Mouse (Mus musculus) common myeloid progenitor, adult 5-6 weeks (primary cell): ENCODE results near the gene Sdr39u1. TPM values are rescaled to one million over a fixed set of nuclear protein-coding genes. Genes with fewer than 3 reads are reported as not detected.
A peak's percentile ranks its signal among the peaks of the same experiment; 100 is the strongest.

Experiments used
- ATAC-seq: replicated peaks from 2 replicates; pipeline ENCODE4 v1.8.0; 2016; ENCODE audit warnings: low read depth, mild to moderate bottlenecking, moderate TSS enrichment, inconsistent platforms; ENCODE audit not compliant: poor library complexity, severe bottlenecking
- total RNA-seq: library from RNA; stranded (forward); fragments of 200-1000, 187-1606 nt; gene quantifications from 2 replicates; pipeline ENCODE4 v1.2.3, GENCODE M21; 2017

The Sdr39u1 gene
- total RNA-seq, 1 experiment from 2014 or later: 7.8 TPM

DNA sequence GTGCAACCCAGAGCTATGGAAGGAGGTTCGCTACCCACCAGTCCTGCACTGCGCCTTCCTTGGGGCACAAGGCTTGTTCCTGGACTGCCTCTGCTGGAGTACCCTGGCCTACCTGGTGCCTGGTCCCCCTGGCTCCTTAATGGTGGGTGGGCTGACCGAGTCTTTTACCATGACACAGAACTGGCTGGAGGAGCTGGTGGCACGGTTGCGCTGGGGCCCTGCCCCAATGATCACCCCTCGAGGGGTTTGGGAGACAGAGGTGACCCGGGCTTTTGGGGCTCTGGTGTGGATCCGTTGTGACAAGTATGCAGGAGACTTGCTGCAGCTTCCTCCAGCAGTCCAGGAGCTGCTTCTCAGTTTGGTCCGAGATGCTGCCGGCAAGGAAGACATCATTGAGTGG is 37.1 kb downstream of the Sdr39u1 start:
- ATAC-seq: no peak

DNA sequence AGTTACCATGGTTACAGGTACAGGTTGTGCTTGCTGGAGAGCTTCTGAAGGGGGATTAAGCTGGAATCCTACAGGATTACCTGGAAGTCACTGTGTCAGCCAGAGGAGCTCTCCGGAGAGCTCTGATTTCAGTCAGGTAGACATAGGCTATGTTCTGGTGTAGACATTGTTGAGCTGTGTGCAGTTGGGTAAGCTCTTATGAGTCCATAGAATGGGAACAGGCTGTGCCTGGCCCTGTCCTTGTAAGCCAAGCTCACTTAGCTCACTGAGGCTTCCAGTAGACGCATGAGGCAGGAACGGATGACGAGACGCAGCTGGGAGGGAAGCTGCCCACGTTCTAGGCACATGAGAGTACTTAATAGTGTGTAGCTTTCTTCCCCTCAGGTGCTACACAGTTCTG is 37.9 kb downstream of the Sdr39u1 start:
- no peak for ATAC-seq

DNA sequence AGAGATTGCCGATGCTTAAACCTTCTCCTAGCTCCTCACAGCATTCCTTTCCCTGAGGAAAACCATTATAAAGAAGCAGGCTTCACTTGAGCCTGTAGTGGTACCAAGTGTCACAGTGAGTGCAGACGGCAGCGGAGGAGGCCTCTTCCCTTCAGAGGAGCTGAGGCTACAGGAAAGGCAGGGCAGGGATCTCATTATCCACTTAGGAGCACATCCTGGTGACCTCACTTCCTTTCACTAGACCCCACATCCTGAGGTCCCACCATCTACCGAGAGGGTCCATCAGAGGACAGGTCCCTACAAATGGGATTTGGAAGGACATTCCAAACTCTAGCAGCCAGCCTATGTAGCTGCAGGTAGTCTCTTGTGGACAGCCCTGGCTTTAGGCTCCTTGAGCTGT is 42.5 kb downstream of the Sdr39u1 start:
- no peak for ATAC-seq

DNA sequence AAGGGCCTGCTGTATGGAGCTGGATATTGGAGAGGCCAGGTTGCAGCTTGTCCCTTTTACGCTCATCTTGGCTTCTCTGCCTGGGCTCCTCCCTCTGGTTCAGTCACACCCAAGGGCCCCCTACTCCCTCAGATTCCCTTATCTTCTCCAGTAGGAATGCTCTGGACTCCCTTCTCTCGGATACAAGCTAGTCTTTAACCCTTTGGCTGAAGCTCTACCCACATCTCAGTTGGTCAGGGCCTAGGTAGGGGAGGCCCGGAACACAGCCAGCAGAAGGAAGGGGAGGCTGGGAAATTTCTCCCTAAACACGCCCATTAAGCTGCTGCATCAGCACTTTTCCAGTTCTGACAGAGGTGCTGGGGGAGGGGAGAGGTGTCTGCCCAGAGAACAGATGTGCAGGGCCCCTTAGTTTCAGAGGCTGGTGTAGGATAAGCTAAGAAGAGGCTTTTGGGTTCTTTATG is 45.0 kb downstream of the Sdr39u1 start:
- no peak for ATAC-seq

DNA sequence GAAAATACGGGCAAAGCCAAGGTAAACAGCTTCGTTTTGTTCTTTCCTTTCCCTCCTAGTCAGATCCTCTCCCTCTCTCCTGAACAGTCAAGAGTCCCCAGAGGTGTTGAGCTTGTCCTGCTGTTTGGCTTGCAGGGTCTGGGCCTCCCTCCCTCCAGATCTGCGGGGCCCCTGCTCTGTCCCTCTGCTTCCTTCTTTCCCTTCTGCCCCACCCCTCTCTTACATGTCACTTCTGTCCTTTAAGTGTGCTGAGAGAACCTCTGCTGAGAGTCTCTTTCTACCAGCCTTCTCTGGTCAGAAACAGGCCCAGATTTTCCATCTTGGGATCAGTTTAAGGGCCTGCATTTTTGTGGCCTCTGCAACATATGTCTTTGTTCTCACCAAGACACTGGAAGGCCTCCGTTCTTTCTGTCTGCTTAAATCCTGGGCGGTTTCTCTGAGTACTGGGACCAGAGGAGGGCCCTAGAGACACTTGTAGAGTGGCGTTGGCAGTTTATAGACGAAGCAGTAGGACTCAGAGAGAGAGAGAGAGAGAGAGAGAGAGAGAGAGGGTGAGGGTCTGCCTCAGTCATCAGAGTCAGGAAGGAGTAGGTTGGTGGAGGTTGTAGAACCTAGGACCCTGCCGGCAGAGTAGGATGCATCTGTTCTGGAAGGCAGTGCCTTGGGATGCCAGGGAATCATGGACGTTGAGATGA is 45.5 kb downstream of the Sdr39u1 start:
- peak; percentile 63 for ATAC-seq

DNA sequence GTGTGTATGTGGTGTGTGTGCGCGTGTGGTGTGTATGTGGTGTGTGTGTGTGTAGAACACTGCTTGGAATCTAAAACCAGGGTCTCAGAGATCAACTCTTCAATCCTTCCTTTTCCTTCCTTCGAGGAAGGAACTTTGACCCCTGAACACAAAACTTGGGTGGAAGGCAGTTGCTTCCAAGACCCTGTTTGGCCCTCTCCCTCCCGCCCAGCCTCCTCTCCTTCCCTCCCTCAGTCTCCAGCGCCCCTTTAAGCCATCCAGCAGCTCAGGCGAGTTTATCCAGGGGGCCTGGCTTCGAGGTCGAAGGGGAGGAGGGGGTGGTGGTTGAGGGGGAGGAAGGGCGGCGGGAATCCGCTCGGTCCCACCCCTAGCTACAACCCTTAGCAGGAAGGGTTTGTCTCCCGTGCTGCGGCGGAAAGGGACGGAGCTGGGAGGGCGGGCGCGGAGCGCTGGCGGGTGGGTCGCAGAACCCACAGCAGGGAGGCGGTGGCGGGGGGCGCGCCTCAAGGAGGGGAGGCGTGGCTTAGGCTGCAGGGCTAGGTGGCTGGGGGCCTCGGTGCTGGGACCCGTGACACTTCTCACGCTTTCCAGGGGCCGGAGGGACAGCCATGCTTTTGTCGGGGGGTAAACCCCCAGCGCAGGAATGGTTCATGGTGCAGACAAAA is 46.3 kb downstream of the Sdr39u1 start, which contains the start of gene Nynrin:
Nynrin (plus strand) TSS at position 390 of the 665 bp plus-strand sequence.
- peak; percentile 84 for ATAC-seq

DNA sequence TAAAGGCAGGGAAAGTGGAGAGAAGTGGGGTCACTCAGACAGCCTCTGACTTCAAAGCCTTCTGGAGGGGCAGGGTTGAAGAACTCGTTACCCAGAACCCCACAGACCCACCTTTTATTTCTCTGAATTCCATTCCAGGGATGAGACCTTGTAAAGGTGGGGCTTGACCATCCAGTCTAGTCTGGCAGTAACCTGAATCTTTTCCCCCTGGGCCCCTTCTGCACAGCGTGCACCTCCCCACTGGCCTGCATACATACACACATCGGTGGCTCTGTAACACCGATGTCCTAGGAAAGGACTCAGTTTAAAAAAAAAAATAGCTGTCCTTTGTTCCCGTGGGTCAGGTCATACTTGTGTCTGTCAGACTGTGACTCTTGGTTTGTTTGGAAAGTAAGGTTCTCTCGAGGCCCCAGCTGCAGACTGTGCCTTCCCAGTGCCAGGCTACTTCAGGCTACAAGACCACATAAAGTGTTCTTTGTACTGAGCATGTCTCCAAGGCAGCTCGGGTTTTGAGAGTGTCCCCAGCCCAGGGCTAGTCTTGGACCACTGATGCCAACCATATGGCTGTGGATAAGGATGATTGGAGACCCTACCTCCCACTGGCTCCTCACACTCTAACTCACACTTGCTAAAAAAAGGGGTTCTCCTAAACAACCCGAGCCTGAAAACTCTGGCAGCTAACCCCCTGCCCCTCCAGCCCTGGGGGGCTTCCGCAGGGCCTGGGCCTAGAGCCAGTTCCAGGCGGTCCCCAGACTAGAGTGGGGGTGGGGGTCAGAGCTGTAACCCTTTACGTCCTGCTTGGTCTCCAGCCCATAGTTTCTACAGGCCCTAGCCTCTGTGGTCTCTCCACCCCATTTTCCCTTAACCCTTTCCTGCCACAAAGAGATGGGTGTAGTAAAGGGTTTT is 47.2 kb downstream of the Sdr39u1 start:
- ATAC-seq: no peak

DNA sequence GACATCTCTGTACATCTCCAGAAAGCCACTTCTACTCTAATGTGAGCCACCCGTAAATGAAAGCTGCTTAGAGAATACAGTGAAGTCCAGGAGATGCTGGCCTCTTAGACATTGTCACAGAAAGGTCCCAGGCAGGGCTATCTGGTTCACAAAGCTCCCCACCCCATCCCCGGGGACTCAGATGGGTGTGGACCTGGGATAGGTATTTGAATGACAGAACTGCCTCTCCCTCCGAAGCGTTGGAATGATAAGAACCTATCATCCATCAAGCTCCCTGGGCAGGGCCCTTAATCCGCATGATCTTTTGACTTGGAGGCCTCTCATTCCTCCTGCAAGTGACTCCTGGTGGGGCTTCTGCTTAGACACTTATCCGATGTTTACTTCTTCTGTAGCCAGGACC is 49.2 kb downstream of the Sdr39u1 start:
- ATAC-seq: no peak

Other genes starting within 250 kb of the Sdr39u1 start
- 26.2 and 28.2 TPM in 2 replicates for gene Mdp1, start 239.8 kb downstream of the Sdr39u1 start, total RNA-seq
- gene Gmpr2, start 228.4 kb downstream of the Sdr39u1 start, total RNA-seq: 39.3 and 46.1 TPM in 2 replicates
- gene Nedd8, start 228.2 kb downstream of the Sdr39u1 start, total RNA-seq: 345 and 391 TPM in 2 replicates
- gene Tinf2, start 218.5 kb downstream of the Sdr39u1 start, total RNA-seq: 20.9 and 24.1 TPM in 2 replicates
- gene Tgm1, start 186.4 kb downstream of the Sdr39u1 start, total RNA-seq: 1.9 and 2.8 TPM in 2 replicates
- 11.6 and 15.0 TPM in 2 replicates for gene Rabggta, start 178.0 kb downstream of the Sdr39u1 start, total RNA-seq
- 8.3 and 23.9 TPM in 2 replicates for gene Dhrs1, start 154.6 kb downstream of the Sdr39u1 start, total RNA-seq
- gene Nop9, start 154.6 kb downstream of the Sdr39u1 start, total RNA-seq: 21.4 and 22.7 TPM in 2 replicates
- 0.14 and 1.1 TPM in 2 replicates for gene Cideb, start 141.8 kb downstream of the Sdr39u1 start, total RNA-seq
- gene Ltb4r2, start 138.9 kb downstream of the Sdr39u1 start, total RNA-seq: 0.46 and 0.49 TPM in 2 replicates
- 1.5 and 6.3 TPM in 2 replicates for gene Ltb4r1, start 134.3 kb downstream of the Sdr39u1 start, total RNA-seq
- gene Adcy4, start 116.2 kb downstream of the Sdr39u1 start, total RNA-seq: not detected in 2 replicates
- 33.0 and 43.3 TPM in 2 replicates for gene Ripk3, start 111.4 kb downstream of the Sdr39u1 start, total RNA-seq
- not detected in 2 replicates for gene Nfatc4, start 77.1 kb downstream of the Sdr39u1 start, total RNA-seq
- 5.9 and 6.5 TPM in 2 replicates for gene Nynrin, start 46.3 kb downstream of the Sdr39u1 start, total RNA-seq
- gene Cbln3, start 15.9 kb downstream of the Sdr39u1 start, total RNA-seq: not detected in 2 replicates
- 17.4 and 20.9 TPM in 2 replicates for gene Khnyn, start 15.3 kb downstream of the Sdr39u1 start, total RNA-seq
- gene Cma1, start 44.4 kb upstream of the Sdr39u1 start, total RNA-seq: not detected in 2 replicates
- gene Cma2, start 50.7 kb upstream of the Sdr39u1 start, total RNA-seq: not detected in 2 replicates
- gene Mcpt1, start 117.7 kb upstream of the Sdr39u1 start, total RNA-seq: not detected in 2 replicates
- not detected in 2 replicates for gene Mcpt9, start 130.2 kb upstream of the Sdr39u1 start, total RNA-seq
- not detected in 2 replicates for gene Mcpt2, start 141.7 kb upstream of the Sdr39u1 start, total RNA-seq
- gene Mcpt4, start 162.0 kb upstream of the Sdr39u1 start, total RNA-seq: not detected in 2 replicates
- 14.9 and 21.7 TPM in 2 replicates for gene Mcpt8, start 185.0 kb upstream of the Sdr39u1 start, total RNA-seq
- gene Ctsg, start 202.3 kb upstream of the Sdr39u1 start, total RNA-seq: 450 and 522 TPM in 2 replicates
- not detected in 2 replicates for gene Gzme, start 220.3 kb upstream of the Sdr39u1 start, total RNA-seq
- not detected in 2 replicates for gene Gzmd, start 232.3 kb upstream of the Sdr39u1 start, total RNA-seq